Mouse (Mus musculus) cerebellum, postnatal 4 days (tissue): ENCODE data around the gene Zfp622.
"Not testable (repeated sequence)": the region's sequence is repeated elsewhere in the genome, so short reads cannot be mapped to it uniquely, and the experiment has no call there.

Experiments
- DNase-seq, 2 experiments: peaks; one replicate each; pipeline ENCODE4 v3.0.0; 2022; ENCODE audit warnings: low spot score in 2 of 2, mixed read lengths in 1 of 2

Gene Zfp622

DNA sequence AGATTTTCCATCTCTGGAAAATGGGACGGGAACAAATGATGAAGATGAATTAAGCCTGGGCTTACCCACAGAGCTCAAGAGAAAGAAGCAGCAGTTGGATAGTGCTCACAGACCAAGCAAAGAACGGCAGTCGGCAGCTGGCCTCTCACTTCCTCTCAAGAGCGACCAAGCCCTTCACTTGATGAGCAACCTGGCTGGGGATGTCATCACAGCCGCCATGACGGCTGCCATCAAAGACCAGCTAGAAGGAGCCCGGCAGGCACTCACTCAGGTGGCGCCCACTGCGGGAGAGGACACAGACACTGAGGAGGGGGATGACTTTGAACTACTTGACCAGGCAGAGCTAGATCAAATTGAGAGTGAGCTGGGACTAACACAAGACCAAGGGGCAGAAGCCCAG lies 12.6 kb upstream of the Zfp622 start:
- no peak for DNase-seq

DNA sequence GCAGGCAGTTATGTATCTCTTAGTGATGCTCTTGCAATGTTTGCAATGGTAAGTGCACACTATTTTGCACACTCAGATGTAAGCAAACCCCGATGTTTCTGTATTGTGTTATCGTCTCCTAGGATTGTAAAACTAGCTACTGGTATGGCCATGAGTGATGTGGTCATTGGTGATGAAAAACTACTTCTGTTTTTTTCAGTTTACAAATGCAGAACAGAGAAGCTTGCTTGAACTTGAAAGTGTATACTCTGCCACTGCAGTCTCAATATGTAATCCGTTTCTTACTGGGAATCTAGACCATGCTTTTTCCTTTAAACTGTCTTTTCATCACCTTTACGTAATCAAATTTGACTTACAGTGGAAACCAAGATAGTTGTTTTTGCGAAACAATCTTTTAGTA lies 11.4 kb upstream of the Zfp622 start:
- DNase-seq: no peak

DNA sequence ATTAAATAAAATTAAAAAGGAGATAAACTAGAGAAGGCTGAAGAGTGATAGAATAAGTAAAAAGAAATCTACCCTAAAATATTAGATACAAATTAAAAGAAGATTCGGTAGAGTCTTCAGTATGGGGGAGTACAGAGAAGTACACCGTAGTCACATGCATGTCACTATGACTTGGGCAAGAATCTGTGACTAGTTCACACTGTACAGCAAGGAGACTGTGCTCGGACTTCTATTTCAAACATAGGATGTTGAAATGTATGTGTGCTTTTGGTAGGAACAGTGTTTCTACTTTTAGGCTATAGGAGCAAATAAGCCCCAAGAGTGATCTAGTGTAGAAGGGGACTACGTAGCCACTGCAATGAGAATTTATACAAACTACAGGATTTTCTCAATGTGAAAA lies 9.8 kb upstream of the Zfp622 start:
- no peak for DNase-seq

DNA sequence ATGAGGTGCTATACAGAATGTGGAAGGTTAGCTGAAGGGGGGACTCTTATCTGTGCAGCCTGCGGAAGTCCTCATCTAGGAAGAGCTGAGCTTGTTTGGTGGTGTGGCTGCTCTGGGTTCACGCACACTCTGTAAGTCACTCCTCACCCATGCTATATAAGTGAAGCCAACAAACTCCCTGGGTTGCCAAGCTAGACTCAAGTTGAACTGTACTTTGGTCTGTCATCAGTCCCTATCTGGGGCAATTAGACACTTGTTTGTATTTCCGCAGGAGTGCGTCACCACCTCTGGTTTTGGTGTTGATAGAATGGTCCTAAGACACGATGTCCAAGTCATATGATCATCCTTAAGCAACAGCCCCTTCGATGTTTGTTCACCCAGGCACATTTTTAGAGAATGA lies 8.4 kb upstream of the Zfp622 start:
- DNase-seq: no peak

DNA sequence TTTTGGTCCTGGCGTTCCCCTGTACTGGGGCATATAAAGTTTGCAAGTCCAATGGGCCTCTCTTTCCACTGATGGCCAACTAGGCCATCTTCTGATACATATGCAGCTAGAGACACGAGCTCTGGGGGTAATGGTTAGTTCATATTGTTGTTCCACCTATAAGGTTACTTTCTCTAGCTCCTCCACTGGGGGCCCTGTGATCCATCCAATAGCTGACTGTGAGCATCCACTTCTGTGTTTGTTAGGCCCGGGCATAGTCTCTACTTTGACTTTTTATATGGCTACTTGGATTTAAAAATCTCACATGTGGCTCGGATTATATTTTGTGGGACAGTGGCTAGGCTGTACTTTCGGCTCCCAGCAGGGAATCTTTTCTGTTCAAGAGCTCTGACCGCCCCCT lies 552 bp upstream of the Zfp622 start:
- not testable (repeated sequence) for DNase-seq

DNA sequence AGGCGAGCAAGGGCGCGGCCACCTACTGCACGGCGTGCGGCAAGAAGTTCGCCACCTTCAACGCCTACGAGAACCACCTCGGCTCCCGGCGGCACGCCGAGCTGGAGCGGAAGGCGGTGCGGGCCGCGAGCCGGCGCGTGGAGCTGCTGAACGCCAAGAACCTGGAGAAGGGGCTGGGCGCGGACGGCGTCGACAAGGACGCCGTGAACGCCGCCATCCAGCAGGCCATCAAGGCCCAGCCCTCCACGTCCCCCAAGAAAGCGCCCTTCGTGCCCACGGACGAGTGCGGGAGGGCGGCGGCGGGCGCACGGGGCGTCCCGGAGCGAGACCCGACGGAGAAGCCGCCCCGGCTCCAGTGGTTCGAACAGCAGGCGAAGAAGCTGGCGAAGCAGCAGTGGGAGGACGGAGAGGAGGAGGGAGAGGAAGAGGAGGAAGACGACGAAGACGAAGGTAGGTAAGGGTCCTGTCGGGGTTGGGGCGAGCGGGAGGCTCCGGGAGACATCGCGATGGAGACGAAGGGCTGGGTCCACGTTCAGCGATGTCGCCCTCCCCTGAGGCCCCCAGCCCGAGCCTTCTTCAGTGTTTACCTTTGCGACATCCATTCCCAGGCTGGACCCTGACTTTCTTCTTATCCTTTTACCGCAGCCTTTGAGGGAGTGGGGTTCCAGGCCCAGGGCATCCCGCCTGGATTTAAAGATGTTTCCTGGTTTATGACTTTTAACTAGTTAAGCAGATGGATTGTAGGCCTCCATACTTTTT lies 747 bp downstream of the Zfp622 start:
- DNase-seq: peak in 1 of 2 experiments; percentile 5

DNA sequence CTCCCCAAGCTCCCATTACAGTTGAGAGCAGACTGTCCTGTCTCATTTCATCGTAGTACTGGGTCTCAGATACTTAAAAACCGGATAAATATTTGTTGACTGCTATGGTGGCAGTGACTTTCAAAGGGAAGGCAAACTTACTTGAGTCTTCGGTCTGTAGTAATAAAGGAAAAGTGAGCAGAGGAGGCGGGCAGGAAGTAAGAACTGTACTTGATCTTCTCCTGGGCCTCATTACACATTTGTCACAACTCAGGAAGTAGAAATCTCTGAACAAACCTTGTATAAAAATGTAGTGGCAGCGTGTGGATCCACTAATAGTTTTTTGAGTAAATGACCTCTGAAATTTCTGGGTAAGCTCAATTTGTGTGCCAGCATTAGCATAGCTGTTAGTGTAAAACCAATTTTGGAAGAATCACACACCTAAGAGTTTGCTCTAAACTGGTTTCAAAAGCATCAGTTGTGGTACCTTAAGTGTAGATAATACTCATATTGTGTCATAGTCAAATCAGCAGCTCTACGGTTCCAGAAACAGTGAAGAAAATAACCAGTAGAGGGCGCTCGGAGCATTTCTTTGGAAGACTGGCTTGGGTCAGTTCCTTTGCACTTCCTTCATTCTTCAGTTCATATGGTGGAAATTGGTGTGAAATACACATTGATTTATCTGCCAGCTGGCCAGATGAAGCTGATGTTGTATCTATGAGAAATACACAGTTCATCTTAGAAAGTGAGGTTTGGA lies 9.0 kb downstream of the Zfp622 start:
- peak in 1 of 2 experiments; percentile 64 for DNase-seq

DNA sequence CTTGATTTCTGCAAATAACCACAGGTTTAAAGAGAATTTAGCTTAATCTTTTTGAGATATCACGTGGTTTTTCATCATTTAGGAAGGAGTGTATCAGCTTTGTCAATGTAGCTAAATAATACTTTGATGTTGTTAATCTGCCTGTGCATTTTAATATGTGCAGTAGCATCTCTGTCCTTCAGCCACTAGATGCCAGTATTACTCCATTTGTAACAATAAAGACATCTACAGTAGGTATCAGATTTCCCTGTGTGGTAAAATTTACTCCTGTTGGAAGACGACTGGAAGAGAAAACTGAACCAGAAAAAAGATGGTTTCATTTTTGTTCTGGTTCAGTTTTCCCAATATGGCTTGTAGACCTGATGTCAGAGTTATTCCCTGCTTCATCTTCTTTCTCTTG lies 11.4 kb downstream of the Zfp622 start:
- no peak for DNase-seq

DNA sequence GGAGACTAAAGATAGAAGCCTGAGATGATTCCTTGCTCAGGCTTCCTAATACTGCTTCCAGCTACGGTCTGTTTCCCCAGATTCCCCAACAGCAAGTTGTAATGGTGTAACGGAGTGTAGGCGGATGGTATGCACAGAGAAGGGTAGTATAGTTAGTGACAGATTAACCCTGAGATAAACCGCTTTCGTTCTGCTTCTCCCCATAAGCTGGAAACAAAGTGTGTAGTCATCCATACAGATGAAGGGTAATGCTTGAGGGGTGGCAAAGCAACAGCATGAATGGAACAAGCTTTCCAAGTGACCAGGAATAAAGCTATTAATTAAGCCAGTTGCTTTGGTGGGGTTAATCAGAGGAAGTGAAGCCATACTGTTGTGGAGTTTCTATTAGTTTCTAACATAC lies 15.4 kb downstream of the Zfp622 start:
- DNase-seq: not testable (repeated sequence)

DNA sequence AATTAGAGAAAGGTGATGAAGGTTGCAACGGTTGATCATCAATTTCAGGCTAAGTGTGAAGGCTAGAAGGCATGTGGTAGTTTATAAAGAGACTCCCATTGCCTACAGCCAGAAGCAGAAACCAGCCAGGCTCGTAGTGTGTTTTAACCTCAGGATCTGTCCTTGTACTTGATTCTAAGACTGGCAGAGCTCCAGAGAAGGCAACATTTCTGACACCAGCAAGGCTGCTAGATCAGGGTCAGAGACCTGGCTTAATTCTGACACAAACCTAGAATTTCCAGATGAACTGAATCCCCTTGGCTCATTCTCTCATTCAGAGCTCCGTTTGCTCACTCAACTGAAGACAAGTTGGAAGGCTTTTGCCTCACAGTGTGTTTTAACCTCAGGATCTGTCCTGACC lies 24.5 kb downstream of the Zfp622 start:
- no peak for DNase-seq

DNA sequence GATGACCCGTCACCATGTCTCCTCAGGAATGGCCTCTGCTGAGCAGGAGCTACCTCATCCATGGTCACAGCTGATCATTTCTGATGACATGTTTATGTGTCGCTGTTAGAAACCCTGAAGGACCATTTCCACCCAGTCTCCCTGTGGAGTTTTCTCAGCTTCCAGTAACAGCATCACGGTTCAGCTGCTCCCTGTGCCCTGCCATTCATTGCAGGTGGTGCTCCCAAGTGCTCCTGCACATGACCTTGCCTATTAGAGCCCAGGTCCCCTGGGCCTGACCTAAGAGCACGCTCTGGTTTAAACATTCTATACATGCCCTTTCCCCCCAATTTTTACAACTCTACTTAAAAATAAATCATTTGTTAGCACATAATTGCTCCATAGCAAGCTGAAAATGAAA lies 28.7 kb downstream of the Zfp622 start:
- DNase-seq: no peak

DNA sequence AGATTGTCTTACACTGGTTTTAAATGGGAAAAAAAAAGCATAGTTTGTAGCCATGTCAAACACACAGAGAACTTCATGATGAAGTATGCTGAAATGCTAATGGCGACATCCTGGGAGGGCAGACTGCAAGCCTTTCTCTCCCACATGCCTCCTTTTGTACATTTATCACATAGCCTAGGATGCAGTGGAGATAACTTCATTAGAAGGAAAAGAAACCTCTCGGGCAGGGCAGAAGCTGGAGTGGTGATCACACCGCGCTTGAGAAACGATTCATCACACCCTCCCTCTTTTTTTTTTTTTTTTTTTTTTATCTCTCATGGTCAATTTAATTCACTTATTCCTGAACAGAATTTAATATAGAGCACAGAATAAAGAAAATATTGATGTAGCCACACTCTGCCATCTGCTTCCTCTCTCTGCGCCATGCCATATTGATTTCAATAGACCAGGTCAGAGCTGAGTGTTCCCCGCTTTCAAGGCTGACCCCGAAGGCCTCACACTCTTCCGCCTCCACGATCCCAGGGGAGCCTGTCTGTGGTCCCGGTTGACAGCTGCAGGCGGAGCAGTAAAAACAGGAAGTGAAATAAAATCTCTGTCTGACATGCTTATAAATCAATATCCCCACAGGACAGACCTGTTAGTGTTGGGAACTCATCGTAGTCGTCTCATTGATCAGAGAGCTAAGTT lies 32.0 kb downstream of the Zfp622 start:
- no peak for DNase-seq

DNA sequence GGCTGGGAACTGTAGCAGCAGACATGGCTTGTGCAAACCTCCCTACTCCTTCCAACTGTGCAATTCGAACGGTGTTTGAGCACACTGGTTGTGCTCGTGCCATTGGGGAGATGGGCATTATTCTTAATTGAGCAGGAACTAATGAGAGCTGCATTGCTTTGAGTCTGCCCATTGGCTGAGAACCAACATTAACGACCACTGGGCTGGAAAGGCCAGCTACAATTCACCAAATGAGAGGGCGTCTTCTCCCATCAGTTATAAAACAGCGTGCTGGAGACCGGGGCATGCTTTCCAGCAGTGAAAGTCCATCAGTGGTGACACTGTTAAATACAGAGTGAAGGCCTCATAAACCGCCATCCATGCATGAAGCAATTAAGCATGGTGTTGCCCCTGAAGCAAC lies 37.6 kb downstream of the Zfp622 start:
- DNase-seq: peak in 1 of 2 experiments; percentile 3

DNA sequence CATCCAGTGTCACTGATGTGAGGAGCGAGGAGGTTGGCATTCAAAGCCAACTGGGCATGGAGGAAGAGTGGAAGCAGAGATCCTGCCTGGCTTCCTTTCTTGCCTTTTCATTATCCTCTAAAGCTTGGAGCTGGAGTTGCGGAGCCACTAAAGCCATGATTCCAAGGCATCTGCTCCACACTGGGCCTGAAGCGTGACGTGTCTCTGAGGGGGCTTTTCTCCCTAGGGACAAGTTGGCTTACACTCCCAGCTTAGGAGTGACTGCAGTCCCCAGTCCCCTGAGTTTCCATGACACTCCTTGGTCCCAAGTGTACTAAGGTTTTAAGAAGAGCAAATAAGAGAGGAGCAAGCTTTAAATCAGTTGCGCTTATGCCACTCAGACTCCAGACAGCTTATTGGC lies 38.5 kb downstream of the Zfp622 start:
- no peak for DNase-seq

DNA sequence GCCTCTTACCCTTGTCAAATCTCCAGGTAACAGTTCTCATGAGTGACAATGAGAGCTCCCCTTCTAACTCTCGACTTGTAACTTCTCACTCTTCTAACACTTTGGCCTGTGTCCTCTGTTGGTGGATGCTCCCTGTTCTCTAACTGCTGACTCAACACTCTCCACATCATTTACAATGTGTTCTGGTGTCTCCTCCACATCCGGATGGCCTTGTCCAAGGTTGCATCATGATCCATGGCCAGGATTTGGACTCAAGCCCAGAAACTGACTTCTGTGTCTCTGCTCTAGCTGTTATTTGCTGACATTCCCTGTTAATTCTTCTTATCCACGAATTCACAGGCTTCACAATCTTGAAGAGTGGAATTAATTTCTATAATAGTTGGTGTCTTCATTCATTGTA lies 47.5 kb downstream of the Zfp622 start:
- DNase-seq: no peak

DNA sequence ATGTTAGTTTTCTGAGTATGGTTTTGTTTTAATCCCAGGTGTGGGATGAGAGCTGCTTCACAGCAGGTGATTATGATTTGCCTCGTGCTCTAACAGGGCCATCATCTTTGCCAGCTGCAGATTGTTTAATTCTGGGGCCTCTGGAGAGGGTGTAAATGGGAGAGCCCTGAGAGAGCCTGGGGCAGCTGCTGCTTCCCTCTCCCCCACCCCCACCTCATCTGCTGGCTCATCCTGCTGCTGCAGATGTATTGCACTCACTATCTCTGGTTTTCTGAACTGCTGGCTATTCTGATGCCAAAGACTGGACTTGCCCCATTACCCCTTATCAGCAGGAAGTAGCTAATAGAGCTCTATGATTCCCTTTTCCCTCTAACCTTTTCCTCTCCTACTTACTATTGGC lies 56.4 kb downstream of the Zfp622 start:
- no peak for DNase-seq

DNA sequence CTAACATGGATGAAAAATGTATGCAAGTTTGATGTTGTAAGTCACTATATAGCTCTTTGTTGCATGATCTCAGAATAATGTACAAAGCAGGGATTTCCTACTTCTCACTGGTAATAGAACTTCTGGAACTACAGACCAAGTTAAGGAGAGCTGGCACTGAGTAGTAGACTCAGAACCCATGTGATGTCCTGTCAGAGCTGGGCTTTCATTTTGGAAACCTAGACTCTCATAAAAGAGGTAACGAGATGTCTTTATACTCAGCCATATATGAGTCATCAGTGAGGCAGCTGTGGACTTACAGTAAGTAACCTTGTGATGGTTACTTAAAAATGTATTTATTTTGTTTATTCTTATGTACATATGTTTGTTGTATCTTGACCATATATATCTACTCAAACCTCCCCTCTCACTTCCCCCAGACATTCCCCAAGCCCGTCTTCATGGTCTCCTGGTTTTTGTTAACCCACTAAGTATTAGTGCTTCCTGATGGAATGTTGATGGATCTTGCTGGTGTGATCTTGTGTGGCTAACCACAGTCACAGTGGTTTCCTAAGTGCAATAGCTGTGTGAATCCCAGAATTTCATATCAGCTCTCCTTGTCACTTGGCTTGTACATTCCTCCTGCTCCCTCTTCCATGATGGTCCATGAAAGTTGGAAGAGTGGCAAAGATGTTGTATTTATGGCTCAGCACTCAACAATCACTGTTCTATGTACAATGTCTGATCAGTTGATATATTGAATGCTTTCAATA lies 57.2 kb downstream of the Zfp622 start:
- DNase-seq: no peak
